Mouse (Mus musculus) cerebellum, adult 9-10 months (tissue): ENCODE results near the gene Cpb2.
A peak's percentile ranks its signal among the peaks of the same experiment; 100 is the strongest.

ENCODE experiments used
- DNase-seq: peaks from one replicate; pipeline ENCODE4 v3.0.0; 2022

Gene Cpb2

DNA sequence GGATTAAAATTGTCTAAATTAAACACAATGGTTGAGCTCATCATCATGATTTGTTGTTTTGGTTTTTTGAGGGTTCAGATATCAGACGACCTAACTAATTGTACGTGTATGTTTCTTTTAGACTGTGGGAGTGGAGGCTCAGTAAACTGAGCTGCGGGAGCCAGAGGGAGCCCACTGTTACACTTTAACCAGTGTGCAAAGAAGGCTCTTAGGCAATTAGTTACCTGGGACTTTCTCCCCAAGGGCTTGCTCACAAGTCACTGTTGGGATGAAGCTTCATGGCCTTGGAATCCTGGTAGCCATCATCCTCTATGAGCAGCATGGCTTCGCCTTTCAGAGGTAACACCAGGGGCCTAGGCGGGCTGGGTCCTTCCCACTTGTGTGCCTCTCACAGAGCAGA, at the start of gene Cpb2:
Gene Cpb2 (plus strand): TSS at position 201 of the 400 bp plus-strand sequence.
- no peak for DNase-seq

DNA sequence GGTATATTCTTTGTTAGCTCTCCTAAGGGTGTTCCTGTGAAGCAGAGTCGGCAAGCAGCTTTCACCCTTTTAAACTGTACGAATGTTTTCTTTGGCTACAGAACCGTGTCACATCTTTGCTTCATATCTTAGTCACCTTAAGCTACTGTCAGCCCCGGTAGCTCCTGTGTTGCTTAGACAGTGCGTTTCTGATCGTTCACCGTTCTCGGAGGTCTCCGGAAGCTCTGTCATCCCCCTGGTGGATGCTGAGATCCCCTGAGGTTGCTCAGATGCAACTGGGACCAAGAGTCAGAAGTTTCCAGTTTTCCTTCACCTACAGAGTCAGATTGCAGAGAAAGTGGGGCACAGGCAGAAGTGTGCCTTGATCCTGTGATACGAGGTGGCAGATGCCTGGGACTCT, 49.7 kb upstream of the Cpb2 start:
- no peak for DNase-seq

DNA sequence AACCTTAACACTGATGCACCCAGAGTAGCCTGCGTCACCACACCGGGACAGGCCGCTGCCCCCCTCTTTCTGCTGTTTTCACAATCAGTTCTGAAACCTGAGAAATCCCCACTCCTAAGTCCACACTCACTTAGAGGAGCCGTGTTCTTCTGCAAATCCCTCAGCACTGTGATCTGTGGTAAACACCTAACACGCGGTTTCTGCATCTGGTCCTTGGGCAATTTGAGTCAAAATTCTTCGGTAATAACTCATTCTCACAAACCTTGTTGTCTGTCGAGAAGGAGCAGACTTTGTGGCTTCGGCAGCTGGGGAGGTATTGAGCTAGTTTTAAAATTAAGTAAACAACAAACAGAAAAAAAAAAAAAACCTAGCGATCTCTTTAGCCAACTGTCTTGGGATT, 49.2 kb upstream of the Cpb2 start:
- no peak for DNase-seq

DNA sequence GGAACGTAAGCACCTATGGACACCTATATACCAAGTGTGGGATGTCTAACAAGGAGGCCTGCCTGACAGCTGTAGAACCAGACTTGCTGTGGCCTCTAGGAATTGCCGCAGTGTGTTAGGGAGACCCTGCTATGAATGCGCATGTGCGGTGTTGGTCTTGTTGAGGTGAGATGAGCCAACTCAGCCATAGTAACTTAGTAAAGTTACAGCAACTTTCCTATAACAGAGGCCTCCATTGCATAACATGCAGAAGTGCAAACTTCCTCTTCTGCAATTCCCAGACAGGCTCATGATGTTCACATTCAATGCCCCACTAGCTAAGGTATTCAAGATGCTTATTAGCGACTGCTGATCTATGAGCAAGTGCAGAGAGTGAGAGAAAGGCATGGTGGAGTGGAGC, 46.6 kb upstream of the Cpb2 start:
- no peak for DNase-seq

GRCm38 (mm10) chr14:75197027-75197426, 45.1 kb upstream of the Cpb2 start:
- peak; percentile 55 for DNase-seq

GRCm38 (mm10) chr14:75197660-75198059, 44.4 kb upstream of the Cpb2 start:
- no peak for DNase-seq

DNA sequence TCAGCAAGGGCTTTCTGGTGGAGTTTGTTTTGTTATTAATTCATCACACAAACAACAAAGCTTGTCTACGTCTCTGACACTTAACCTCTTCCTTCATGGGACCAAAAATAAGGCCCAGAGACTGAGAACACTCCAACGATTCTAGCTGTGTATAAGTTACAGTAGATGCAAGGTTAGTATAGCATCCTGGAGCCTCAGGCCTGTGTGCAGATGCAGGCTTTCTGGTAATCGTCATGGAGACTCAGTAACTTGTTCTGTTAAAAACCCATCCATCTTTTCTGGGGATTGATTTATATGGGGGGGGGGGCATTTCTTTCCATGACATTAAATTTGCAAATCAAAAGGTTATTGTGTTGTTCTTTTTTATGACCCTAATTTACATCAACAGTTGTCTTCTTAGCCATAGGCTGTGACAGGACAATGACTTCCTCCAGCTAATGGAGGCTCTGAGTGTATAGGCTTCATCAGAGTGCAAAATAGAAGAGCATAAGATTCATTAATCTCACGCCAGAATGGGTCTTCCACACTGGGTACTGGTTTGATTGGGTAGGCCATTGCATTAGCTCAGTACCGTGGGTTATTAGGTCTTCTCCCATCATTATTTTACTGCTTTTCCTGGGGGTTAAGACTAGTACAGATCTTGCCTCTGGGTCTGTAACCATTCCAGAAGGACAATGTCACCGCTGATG, 36.6 kb upstream of the Cpb2 start:
- no peak for DNase-seq

DNA sequence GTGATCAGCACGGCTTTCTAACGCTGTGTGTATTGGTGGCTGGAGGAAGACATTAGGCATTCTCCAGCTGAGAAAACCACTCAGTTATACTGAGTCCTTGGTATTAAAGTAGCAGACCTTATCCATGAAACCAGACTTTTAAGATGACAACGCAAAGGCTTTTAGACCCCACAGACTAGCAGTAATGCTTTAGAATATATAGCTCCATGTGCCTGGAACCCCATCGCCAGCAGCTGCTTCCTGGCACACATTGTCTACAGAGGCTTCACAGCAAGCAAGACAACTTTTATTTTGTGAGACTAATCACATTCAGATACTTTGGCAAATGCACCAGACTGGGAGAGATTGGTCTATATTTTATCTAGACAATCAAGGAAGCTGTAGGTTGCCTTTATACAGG, 35.8 kb upstream of the Cpb2 start:
- no peak for DNase-seq

DNA sequence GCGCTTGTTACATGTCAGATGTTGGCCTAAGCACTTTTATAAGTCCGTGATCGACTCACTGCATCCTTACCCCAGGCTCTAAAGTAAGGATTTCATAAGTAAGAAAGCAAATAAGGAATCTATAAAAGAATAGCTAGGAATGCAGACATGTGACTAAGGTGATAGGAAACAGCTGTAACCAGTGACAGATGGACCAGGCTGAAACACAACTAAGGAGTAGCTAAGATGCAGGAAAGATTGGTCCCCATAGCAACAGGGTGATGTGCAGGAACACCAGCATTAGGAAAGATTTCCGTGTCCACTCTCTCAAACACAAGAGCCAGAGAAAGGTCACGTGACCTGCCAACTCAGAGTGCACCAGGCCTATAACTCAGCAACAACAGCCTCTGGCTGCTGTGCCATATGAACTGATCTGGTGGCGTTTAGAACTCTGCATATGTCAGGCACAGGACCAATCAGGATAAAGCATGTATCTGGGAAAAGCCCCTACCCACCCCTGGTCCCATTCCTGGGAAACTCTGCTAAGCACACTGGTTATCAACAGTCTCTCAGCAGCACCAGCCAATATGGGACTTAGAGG, 33.4 kb upstream of the Cpb2 start:
- DNase-seq: no peak

DNA sequence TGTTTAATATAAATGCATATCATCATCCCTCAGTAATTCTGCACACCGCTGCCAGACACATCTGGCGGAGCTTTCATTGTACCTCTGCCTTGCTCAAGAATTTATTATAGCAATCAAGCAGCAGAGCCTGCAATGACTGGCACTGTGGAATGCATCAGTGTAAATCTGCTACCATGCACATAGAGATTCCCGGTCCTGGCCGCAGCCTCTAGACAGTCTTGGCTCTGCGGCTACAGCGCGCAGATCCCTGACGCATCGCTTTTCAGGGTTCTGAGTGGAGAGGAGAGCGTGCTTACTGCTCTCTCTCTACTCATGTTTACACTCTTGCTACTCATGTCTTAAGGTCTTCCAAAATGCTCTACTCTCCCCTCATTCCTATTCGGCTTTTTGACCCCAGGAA, 28.3 kb upstream of the Cpb2 start:
- DNase-seq: no peak

DNA sequence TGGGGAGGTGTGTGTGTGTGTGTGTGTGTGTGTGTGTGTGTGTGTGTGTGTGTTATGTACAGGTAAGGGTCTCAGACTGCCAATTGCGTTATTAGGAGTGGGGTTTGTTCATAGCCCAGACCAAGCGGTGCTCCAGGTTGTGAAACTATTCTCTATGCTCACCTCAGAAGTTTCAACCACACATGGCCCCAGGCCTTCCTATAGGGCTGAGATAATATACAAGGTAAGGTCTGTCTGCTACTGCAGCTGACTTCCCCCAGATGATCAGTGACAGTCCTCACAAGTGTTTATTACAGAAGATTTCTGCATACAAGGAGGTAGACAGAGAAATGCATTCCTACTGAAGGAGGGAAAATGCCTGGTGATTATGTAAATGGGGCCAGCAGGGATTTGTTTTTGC, 23.2 kb upstream of the Cpb2 start:
- no peak for DNase-seq

DNA sequence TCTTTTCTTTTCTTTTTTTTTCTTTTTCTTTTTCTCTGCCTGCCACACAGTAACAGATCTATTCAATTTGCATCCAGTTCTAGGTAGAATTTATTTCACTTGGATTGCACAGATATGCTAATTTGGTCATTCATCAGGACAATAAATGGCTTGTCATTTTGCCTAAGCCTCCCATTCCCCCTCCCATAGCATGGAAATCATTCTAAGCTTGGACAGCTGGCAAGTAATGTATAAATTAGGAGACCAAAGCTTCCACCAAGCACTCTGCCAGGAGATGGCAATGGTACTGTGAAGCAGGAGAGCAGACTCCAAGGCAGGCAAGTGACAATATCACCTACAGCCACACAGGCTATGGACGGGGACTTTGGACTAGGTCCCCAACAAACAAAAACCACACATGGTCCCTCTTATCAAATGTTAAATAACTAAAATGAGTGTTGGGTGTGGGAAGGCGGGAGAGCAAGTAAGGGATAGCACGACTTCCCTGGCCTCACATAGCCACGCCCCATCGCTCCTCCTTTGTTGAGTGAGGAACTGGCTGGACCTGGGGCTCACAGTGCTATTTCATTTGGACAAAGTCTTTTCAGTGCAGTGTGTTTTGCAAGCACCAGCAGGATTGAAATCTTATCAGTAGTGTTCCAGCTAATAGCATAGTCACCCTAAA, 22.7 kb upstream of the Cpb2 start:
- no peak for DNase-seq

DNA sequence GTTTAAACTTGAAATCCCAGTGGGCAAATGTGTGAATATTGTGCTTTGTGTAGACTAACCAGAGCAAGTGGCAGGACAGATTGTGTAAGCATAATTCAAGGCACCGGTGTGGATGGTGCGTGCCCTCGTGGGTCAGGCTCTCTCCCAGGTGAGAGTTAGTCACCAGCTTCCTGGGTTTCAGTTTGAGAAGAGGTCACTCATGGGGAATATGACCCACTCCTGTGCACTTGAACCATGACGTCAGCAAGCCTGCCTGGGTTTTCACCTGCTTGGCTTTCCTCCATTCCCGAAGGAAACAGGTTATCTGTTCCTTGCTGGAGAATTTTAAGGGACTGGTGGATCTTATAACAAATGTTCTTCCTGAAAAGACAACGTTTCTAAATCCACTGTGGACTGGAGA, 19.7 kb upstream of the Cpb2 start:
- no peak for DNase-seq

DNA sequence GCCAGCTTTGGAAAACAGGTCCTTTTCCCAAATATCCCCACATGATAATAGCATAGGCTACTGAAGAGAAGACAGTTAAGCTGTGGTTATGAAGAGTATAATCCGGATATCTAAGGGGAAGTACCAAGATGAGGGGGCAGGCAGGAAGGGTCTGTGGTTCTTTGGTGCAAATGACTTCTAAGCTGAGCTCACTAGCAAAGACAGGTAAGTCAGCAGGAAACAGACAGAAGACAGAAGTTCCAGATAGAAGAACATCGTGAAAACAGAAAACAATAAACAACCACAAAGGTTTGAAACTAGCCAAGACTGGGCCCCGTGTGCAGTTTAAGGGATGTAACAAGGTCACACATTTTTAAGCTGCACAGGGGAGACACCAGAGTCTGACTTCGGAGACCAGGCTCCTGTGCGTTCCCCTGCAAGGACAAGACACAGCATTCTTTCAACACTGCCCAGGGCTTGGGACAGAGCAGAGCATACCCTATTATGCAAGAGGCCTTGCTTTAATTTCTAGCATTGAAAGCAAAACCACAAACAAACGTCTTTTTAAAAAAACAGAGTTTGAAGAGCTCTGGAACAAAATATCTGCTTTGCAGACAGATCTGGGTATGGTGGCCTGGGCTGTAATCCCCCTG, 14.5 kb upstream of the Cpb2 start:
- DNase-seq: no peak

- DNase-seq: peak; percentile 51
Observed at GRCm38 (mm10) chr14:75229834-75230233, 12.3 kb upstream of the Cpb2 start.

GRCm38 (mm10) chr14:75233070-75233469, 9.0 kb upstream of the Cpb2 start:
- no peak for DNase-seq

DNA sequence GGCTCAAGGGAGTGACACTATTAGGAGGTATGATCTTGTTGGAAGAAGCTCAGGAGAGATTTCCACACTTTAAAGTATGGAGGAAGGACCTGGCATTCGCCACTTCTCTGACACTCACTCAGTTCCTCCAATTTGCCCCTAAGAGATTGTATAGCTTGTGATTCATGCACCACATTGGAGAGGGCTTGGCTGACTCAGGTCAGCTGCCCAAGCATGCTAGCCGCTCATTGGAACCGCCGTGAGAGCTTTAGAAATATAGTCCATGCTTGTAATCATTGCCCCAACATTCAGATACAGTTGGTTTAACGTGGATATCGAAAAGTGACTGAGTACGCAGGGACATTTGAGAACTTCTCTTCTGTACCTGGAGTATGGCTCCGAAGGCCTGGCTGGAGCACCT, 6.5 kb upstream of the Cpb2 start:
- DNase-seq: no peak

- no peak for DNase-seq
Observed at GRCm38 (mm10) chr14:75235955-75236635, 6.0 kb upstream of the Cpb2 start.

GRCm38 (mm10) chr14:75236636-75237003, 5.5 kb upstream of the Cpb2 start:
- no peak for DNase-seq

DNA sequence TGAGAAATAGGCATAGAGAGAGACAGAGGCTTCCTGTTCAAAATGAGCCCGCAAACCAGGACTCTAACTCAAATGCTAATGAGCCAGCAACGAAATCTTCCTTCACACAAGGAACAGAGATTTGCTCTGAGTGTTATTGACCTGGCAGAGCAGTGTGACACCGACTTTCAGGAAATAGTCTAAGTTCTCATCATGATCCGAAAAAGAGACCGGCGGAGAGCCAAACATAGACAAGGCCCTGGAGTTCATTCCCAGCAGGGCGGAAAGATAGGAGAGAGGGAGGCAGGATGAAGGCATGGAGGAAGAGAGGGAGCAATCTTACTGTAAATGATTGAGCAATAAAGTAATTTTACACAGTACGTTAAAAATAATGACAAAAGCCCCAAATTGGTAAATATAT, 5.0 kb upstream of the Cpb2 start:
- no peak for DNase-seq

DNA sequence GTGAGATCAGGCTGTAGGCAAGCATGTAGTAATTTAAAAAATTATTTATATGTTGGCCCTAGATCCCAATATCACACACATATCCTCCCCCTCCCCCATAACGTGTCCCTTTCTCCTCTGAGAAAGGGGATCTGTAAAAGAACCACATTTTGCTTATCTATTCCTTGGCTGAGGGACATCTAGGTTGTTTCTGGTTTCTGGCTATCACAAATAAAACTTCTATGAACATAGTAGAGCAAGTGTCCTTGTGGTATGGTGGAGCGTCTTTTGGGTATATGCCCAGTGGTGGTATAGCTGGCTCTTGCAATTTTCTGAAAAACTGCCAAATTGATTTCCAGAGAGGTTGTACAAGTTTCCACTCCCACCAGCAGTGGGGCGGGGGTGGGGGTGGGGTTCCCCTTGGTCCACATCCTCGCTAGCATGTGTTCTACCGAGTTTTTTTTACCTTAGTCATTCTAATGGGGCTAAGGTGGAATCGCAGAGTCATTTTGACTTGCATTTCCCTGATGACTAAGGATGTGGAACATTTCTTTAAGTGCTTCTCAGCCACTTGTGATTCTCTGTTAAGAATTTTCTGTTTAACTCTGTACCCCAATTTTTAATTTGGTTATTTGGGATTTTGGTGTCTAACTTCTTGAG, 3.9 kb upstream of the Cpb2 start:
- no peak for DNase-seq

DNA sequence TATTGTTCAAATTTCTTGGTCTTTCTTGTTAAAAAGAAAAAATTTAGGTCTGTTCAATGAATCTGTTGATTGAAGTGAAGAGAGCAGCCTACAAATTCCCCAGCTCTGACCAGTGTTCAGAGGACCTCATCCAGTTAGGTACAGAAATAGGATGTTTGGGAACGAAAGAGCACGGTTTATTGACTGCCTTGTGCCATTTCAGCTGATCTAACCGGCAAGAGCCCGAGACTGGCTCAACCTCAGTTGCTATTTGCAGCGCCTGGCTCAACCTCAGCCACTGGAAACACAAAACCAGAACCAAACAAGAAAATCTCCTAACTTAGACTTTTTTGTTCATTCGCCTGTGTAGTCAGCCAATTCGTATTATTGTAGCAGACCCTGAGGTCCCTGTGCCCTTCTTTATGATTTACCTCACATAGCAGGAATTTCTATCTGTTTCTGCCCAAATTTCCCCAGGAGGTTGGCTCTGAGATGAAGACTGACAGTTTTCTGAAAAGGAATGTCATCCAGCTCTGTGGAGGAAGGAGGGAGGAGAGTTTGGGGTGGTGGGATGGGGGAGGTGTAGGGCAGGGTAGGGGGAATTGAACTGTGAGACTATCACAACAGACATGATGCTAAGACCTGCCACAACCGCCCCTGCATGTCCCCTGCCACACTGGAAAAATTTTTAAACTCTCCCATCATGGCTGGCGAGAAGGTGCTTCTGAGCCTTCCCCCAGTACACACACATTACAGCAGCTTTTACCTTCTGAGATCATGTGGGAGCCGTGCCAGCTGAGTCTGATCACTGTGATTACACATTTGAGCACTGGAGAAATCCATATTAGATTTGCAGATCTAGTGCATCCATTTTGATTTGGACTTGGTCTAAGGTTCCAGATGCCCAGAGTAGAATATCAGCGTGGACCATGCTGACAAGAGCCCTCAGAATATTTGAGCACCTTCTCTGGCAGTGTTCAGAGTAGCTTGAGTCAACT, 4.2 kb downstream of the Cpb2 start:
- DNase-seq: no peak
